Mouse (Mus musculus) C2C12 (cell line): ENCODE measurements around the gene Tyms.

ENCODE experiments used
- CEBPB ChIP-seq: IDR thresholded peaks from one replicate; pipeline ENCODE4 v1.6.1; 2011; ENCODE audit warnings: low read depth, mild to moderate bottlenecking, control low read depth, moderate library complexity
- CTCF ChIP-seq: IDR thresholded peaks from one replicate; pipeline ENCODE4 v1.5.1; 2011; ENCODE audit not compliant: control insufficient read depth, insufficient read depth, insufficient read length
- FOSL1 ChIP-seq: IDR thresholded peaks from one replicate; pipeline ENCODE4 v1.8.0; 2011; ENCODE audit warnings: mild to moderate bottlenecking, low read length; ENCODE audit not compliant: poor library complexity, insufficient read depth, severe bottlenecking
- MAX ChIP-seq: IDR thresholded peaks from one replicate; pipeline ENCODE4 v1.6.1; 2011; ENCODE audit warnings: mild to moderate bottlenecking, control low read depth
- MYOD1 ChIP-seq: IDR thresholded peaks from one replicate; pipeline ENCODE4 v1.6.1; 2011; ENCODE audit warnings: low read depth; ENCODE audit not compliant: control insufficient read depth, insufficient read length
- MYOG ChIP-seq: IDR thresholded peaks from one replicate; pipeline ENCODE4 v1.6.1; 2011; ENCODE audit not compliant: control insufficient read depth, insufficient read length; ENCODE audit errors: extremely low read depth
- USF1 ChIP-seq: IDR thresholded peaks from one replicate; pipeline ENCODE4 v1.6.1; 2011; ENCODE audit warnings: low read depth, mild to moderate bottlenecking, control low read depth, moderate library complexity

GRCm38 (mm10) chr5:30113881-30114760 is 40.7 kb upstream of the Tyms start:
- TF ChIP-seq MAX, result no peak
- TF ChIP-seq CTCF, result peak; percentile 65
- TF ChIP-seq USF1, result no peak
- TF ChIP-seq CEBPB, result no peak
- TF ChIP-seq MYOD1, result no peak
- TF ChIP-seq FOSL1, result no peak
- TF ChIP-seq MYOG, result no peak
